Mouse (Mus musculus) adrenal gland, postnatal 36 days (tissue): ENCODE measurements at regions not wholly inside any gene's neighbourhood (a gene's known extent, or its start where the extent isn't known, plus 50 kb on each side); places are given as distances from the start of the nearest gene placed in this dataset.

Source experiments
- DNase-seq, 2 experiments: peaks; one replicate each; pipeline ENCODE4 v3.0.0; 2021; ENCODE audit warnings: mixed read lengths in 1 of 2

DNA sequence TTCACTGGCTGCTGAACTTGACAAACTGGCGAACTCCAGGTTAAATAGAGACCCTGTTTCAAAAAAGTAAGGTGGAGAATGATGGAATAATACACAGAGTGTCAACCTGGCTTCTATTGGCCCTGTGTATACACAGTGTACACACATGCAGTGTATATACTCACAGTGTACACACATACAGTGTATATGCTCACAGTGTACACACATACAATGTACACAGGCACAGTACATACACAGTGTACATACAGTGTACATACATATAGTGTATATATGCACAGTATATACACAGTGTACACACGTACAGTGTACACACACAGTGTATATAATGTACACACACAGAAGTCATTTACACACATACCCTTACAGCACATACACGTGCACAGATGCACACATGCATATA lies 52.4 kb upstream of the Aldh1b1 start:
- no peak for DNase-seq

- DNase-seq, result no peak
Measured at GRCm38 (mm10) chr4:45745746-45746145, 53.1 kb upstream of the Aldh1b1 start.

DNA sequence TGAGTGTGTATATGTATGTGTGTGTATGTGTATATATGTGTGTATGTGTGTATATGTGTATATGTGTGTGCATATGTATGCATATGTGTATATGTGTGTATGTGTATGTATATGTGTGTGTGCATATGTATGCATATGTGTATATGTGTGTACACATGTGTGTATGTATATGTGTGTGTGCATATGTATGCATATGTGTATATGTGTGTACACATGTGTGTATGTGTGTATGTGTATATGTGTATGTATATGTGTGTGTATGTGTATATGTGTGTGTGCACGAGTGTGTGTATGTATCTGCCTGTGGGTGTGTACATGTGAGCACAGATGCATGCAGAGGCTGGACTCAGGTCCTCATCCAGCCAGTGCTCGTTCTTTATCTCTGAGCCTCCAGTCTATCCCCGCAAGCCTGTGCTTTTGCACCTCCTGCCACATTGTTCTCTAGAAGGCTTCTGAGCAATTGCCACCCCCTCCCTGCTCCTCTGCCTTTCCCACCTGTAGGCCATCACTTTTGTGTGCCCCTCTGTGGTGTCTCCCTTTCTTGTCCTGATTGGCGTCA lies 53.9 kb upstream of the Aldh1b1 start:
- DNase-seq, result no peak

DNA sequence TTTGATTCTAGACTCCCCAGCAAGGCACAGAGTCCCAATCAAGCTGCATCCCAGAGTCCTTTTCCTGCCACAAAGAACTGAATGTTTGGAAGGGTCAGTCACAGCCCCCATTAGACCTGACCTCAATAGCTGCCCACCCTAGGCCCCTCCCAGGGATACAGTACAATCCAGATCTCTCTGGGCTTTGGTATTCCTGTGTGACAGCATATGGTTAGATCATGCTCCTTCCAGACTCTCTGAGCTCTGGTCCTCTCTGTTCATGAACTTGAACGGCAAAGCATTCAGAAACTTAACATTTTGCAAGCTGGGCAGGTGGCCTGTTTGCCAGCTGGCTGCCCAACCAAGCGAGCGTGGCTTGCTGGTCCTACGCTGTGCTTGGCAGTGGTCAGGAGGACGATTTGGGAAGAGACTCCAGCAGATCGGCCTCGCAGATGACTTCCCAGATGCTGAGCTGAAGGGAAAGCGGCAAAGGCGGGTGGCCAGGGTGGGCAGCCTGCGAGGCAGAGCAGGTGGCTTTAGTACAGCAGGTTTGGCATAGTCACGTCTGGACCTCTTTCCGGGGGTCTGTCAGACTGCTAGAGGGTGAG lies 58.0 kb upstream of the Aldh1b1 start:
- DNase-seq, result no peak

DNA sequence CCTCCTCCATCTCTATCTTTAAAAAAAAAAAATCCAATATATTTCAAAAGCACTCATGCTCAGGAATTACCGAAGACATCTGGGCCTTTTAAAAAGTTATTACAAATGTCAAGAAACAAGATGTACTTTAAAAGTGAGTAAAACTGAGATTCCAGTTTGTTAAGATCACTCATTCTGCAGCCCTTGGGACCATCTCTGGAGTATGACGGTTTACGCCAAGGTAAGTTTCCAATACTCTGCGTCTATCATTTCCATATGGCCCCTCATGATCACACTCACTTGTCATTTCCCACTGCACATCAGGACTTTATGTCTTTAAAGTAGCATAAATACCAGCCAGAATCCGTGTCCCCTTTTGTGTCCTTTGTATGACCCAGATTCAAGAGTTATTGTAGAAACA lies 58.5 kb upstream of the Aldh1b1 start:
- DNase-seq, result no peak

- DNase-seq, result no peak
Measured at GRCm38 (mm10) chr4:45739696-45740095, 59.1 kb upstream of the Aldh1b1 start.

DNA sequence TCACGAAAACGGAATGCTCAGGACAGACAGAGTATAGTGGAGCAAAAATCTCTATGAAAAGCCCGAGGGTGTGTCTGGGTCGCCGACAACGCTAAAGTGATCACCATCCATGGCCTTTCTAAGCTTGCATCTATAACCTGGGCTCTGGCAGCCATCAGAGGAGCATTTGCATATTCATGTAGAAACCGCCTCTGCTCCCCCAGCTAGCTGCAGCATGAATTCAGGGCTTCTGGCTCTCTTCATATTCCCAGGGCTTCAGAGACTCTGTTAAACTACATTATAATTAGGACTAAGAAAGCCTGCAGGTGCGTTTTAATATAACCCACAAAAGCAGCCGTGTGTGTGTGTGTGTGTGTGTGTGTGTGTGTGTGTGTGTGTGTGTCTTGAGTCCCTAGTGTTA lies 59.7 kb upstream of the Aldh1b1 start:
- DNase-seq, result no peak

GRCm38 (mm10) chr4:45738746-45739145 lies 60.1 kb upstream of the Aldh1b1 start:
- DNase-seq, result no peak

DNA sequence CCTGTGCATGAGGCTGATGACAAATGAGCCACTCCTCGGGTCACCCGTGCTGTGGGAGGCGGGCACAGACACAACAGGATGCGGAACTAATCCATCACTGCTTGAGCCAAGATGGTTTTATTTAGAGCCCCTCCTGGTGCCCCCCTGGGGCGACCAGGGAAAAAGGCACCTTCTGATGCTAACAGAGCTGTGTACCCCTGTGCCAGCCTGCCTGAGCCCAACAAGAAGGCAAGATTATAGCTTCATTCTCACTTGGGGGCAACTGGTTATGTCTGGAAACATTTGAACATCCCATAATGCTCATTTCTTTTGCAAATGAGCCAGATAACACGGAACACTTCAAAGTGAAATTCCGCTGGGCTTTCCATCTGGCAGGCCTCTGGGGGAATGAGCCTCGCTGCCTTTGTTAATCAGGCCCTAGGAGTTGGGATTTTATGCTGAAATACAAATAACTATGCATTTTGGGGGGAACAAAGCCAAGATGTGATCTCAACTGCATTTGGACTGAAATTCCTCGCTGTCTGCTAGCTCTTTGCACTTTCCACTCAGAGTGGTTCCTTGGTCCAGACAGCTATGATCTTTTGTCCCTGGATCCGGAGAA lies 62.5 kb upstream of the Aldh1b1 start:
- DNase-seq, result no peak

- peak; percentile 51 to 61 for DNase-seq
Measured at GRCm38 (mm10) chr4:45734011-45734410, 64.8 kb upstream of the Aldh1b1 start.

DNA sequence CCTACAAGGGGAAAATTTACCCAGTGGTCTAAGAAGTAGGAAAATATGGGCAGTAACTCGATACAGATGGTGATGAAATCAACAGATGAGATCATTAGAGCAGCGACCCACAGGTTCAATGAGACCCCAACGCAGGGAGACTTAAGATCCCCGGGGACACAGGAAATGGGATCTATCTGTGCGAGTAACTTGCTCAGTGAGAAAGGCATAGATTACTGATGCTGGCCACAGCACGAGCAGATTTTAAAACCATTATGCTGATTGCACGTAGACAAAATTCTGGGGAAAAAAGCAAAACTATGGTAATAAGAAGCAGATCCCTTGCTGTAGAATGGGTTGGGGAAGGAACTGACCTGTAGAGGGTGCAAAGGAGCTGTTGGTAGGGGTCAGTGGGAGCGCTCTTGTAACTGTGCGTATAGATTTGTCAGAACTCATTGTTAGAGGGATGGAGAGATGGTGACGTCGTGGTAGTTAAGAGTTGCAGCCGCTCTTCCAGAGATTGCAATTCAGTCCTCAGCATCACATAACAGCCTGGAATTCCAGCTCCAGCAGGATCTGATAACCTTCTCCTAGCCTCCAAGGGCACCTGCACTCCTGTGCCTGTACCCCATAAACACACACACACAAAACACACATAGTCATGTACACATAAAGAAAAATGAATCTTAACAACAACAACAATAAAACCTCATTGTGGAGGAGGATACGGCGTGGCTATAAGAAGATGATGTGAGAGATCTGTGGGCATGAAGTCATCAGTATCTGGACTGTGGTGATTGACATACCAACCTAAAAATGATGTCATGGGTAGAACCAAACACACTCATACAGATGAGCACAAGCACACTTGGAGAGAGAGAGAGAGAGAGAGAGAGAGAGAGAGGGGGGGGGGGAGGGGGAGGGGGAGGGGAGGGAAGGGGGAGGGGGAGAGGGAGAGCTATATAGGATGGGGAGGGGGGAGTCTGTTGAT lies 67.7 kb upstream of the Aldh1b1 start:
- no peak for DNase-seq

DNA sequence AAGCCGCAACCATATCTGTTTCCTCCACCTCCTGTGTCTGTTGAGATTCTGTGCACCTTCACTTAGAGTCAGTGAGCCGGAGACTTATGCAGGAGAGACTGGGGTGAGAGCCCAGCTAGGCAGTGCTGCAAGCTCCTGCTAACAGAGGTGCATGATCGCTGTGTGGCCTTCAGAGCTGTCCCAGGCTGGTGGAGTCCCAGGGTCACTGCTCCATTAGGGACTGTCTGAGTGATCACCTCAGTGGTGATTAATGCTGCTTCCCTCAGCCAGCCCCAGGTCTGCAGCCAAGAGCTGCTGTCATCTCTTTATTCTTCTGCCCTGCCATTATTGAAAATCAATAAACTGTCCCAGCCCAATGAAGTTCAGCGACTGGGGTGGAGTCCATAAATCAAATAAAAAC lies 69.0 kb upstream of the Aldh1b1 start:
- DNase-seq, result peak; percentile 49 to 50

- DNase-seq, result peak; percentile 61 to 73
Measured at GRCm38 (mm10) chr4:45728825-45729224, 70.0 kb upstream of the Aldh1b1 start.

DNA sequence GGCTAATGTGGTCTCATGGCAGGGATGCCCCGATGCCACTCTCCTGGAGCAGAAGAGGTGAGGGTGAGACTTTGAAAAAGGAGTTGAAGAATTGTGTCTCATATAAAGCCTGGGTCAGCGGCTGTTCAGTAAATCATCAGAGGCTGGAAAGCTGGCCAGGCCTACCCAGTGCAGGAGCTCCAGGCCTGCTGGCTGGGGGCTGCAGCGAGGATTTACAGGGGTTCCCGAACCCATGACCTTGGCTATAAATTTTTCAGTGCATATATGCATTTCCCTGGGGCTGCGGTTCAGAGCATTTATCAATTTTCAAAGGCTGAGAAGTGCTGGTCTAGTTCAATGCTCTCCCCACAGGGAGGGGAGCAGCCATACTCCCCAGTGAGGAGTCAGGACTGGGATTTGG lies 70.9 kb upstream of the Aldh1b1 start:
- DNase-seq, result no peak

- no peak for DNase-seq
Measured at GRCm38 (mm10) chr4:45727474-45727873, 71.3 kb upstream of the Aldh1b1 start.

- no peak for DNase-seq
Measured at GRCm38 (mm10) chr4:45726783-45727182, 72.0 kb upstream of the Aldh1b1 start.

DNA sequence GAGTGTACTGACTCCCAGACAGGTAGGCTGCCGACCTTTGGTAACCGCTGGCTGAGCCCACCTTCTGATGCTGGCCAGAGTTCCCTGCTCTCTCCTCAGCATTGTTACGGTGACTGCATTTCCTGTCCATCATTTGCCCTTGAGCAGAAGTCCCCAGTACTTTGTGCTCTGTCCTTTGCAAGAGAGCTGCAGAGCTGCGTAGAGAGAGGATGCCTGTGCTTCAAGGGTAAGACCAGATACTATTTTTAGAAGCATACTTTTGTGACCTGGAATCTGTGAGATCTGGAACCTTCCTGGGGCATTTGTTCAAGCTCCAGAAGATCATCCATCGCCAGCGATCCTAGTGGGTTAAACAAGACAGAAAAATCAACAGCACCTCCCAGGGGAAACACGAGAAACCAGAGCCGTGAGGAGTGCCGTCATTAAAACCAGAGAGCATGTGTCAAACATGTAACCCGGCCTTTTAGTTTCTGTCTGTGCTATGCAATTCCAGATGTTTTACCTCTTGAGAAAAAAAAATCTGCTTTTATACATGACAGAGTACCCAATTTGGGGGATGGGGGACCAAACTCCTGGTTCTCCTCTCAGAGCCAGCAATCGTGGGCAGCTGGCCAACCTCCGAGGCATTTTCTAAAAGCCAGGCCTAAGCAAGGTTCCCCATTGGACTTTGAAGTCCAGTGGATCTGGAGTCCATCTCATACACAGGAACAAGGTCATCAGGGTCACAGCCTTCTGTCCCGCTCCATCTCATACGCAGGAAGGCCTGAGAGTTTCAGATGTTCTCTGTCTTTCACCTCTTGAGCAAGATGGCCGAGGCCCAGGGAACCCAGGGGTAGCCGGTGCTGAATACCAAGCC lies 73.5 kb upstream of the Aldh1b1 start:
- DNase-seq, result peak in 1 of 2 experiments; percentile 40

- no peak for DNase-seq
Measured at GRCm38 (mm10) chr4:45720352-45720751, 78.5 kb upstream of the Aldh1b1 start.

DNA sequence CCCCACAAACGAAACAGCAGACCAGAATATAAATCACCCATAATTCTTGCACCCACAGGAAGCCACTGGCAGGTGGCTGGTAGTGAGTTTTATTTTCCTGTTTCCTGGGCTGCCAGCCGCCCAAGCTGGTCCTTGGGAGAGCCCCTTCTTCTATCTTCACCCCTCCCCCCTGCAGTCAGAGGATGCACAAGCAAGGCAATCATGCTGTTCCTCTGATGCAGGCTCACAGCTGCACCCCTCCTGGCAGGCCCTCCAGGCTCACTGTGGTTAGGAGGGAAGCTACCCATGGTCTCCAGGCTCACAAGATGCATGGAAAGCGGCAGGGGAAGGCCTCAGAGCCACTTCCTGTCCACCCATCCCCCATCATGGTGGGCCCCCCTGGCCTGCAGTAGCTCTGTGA lies 79.3 kb upstream of the Aldh1b1 start:
- no peak for DNase-seq

DNA sequence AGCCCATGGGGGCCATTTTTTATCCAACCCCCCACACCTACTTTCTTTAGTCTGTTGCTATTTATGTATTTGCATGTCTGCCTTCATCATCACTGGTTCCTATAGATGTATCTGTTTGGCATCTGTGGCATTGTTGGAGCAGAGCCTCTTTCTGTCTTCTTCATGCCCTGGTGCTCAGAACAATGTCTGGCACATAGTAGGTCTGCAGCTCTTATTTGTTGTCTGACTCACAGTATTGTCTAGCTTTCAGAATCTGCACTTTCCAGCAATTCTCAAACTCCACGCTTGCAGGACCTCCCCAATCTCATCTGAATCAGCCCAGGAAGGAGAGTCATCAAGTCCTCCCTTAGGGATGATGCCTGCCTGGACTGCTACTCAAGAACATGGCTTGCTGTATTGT lies 82.9 kb upstream of the Aldh1b1 start:
- DNase-seq, result no peak

GRCm38 (mm10) chr4:45713837-45714508 lies 84.8 kb upstream of the Aldh1b1 start:
- no peak for DNase-seq
